ENCODE assay signal across 16 mouse cellular contexts in the genomic region with DNA sequence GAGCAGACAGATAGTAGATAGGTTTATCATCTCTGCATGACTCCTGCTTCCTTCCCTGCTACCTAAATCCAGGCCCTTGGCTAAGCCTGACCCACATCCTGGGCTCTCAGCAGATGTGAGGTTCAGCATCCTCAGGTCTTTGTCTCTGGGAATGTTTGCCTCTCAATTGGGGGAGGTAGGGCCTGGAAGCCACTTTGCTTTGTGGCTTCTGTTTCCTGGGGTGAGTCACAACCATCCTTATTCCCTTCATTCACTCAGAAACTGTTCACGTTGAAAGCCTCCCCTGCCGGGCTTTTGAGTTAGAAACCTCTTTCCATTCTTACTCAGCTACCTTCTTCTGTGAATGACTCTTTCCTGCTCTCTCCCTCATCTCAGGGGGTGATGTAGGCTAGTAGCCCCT.
"Had no signal": no experiment of that assay in that cellular context is flagged by ENCODE, and none has a peak within 500 bp of the region (broad histone marks: within the 10 kb centered on the region; RNA-seq: fewer than 3 reads in every experiment).

No protein-coding gene starts in this region.

- H3K9me3 ChIP-seq: liver, embryonic 13.5 days; neural tube, embryonic 12.5 days; neural tube, embryonic 15.5 days had no signal

- H3K4me3 ChIP-seq: left cerebral cortex, adult 2 months; liver, embryonic 13.5 days; neural tube, embryonic 12.5 days; neural tube, embryonic 15.5 days had no signal

- H3K27ac ChIP-seq: kidney, postnatal 0 days; left cerebral cortex, adult 2 months; liver, embryonic 13.5 days; neural tube, embryonic 12.5 days; neural tube, embryonic 15.5 days had no signal

- H3K27me3 ChIP-seq: liver, embryonic 13.5 days; neural tube, embryonic 12.5 days; neural tube, embryonic 15.5 days had no signal

- H3K36me3 ChIP-seq: liver, embryonic 13.5 days; neural tube, embryonic 12.5 days; neural tube, embryonic 15.5 days had no signal

- DNase-seq: kidney, postnatal 36 days; layer of hippocampus, postnatal 36 days; liver, embryonic 13.5 days; lung, adult 2 months; lung, postnatal 14 days; lung, postnatal 4 days; midbrain, embryonic 14.5 days; right cerebral cortex, adult 18-20 months; right cerebral cortex, postnatal 14 days; right cerebral cortex, postnatal 4 days; thymus, adult 18-20 months; thymus, postnatal 36 days had no signal
